36 mouse cellular contexts compared by ENCODE assay signal in the genomic region with DNA sequence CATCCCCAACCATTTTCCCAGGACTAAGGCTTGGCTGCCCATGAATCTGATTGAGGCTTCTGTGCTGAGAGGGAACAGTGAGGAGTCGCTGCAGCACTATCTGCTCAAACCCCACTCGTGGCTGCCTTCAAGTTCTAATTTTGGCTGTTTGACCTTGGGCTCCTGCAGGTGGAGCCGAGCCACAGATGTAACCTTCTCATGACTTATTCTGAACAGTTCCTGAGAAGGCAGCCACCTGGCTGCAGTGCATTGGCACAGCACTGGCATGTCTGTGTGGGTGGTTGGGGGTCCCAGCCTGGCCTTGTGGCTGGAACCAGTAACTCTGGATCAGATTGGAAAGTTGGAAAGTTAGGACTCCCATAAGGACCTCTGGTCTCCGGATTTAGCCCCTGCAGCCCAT. TPM values are rescaled to one million over a fixed set of nuclear protein-coding genes. Genes with fewer than 3 reads are reported as not detected.
DNase-seq lines count a peak whose midpoint lies in the region; ATAC-seq and TF ChIP-seq lines count a peak whose summit lies in the region.
"Had no signal": no experiment of that assay in that cellular context is flagged by ENCODE, and none has a peak within 500 bp of the region (broad histone marks: within the 10 kb centered on the region; RNA-seq: fewer than 3 reads in every experiment).

No protein-coding gene starts in this region.

- intact Hi-C loops in gastrocnemius, adult 2 months (cut with DNase I) = loop anchor here (10.0 kb wide), 1 partner anchor 213 kb away; a partner anchor contains a TSS
- intact Hi-C loops in gastrocnemius, postnatal 36 days (cut with DNase I) = no loop called here

- no peak for ATAC-seq in heart, embryonic 11.5 days (replicated peaks; ENCODE audit: insufficient number of reproducible peaks, low FRiP score, low TSS enrichment)
- ATAC-seq in heart, embryonic 15.5 days (replicated peaks; ENCODE audit: insufficient number of reproducible peaks, insufficient read depth, low FRiP score, low read depth) = 0 out of 2 replicates have a peak, but pooled peaks have one; percentile 18
- ATAC-seq in midbrain, embryonic 11.5 days (ENCODE audit: low FRiP score) = no peak
- ATAC-seq: forebrain, embryonic 13.5 days; hindbrain, postnatal 0 days; lung, postnatal 0 days had no signal

- H3K27ac ChIP-seq in gastrocnemius, adult 2 months = 0 out of 2 replicates have a peak overlapping the region, but pooled peaks have one; percentile 35
- H3K27ac ChIP-seq in heart, embryonic 11.5 days (ENCODE audit: low read depth, low read length) = no peak overlapping the region
- peak overlapping the region; percentile 40; the same call in 1 of the 2 replicates for H3K27ac ChIP-seq in heart, embryonic 15.5 days
- H3K27ac ChIP-seq in midbrain, embryonic 11.5 days (ENCODE audit: low read depth, low read length) = no peak overlapping the region
- H3K27ac ChIP-seq: embryonic facial prominence, embryonic 10.5 days; embryonic facial prominence, embryonic 15.5 days; forebrain, embryonic 13.5 days; hindbrain, embryonic 12.5 days; hindbrain, postnatal 0 days; intestine, embryonic 15.5 days; limb, embryonic 10.5 days; limb, embryonic 15.5 days; liver, embryonic 13.5 days had no signal

- TF ChIP-seq CTCF in gastrocnemius, adult 2 months (IDR thresholded peaks at IDR 0.05) = no peak

- H3K9me3 ChIP-seq in heart, embryonic 11.5 days (replicated peaks; ENCODE audit: control insufficient read depth, low read length) = no peaks in the 10 kb centered on the region
- no peaks in the 10 kb centered on the region for H3K9me3 ChIP-seq in heart, embryonic 15.5 days (replicated peaks)
- no peaks in the 10 kb centered on the region for H3K9me3 ChIP-seq in midbrain, embryonic 11.5 days (ENCODE audit: control insufficient read depth, low read length)
- H3K9me3 ChIP-seq: embryonic facial prominence, embryonic 10.5 days; embryonic facial prominence, embryonic 15.5 days; forebrain, embryonic 13.5 days; hindbrain, embryonic 12.5 days; intestine, embryonic 15.5 days; limb, embryonic 10.5 days; limb, embryonic 15.5 days; liver, embryonic 13.5 days had no signal

- H3K4me2 ChIP-seq in heart, embryonic 11.5 days = no peak overlapping the region
- H3K4me2 ChIP-seq in heart, embryonic 15.5 days = no peak overlapping the region
- H3K4me2 ChIP-seq in midbrain, embryonic 11.5 days = no peak overlapping the region
- H3K4me2 ChIP-seq: embryonic facial prominence, embryonic 15.5 days; forebrain, embryonic 13.5 days; hindbrain, embryonic 12.5 days; intestine, embryonic 15.5 days; limb, embryonic 15.5 days; liver, embryonic 13.5 days had no signal

- no peak overlapping the region for H3K9ac ChIP-seq in heart, embryonic 11.5 days (ENCODE audit: low read depth, low read length)
- no peak overlapping the region for H3K9ac ChIP-seq in heart, embryonic 15.5 days
- no peak overlapping the region for H3K9ac ChIP-seq in midbrain, embryonic 11.5 days (ENCODE audit: low read length)
- H3K9ac ChIP-seq: embryonic facial prominence, embryonic 15.5 days; forebrain, embryonic 13.5 days; hindbrain, embryonic 12.5 days; intestine, embryonic 15.5 days; limb, embryonic 15.5 days; liver, embryonic 13.5 days had no signal

- H3K27me3 ChIP-seq in heart, embryonic 11.5 days (ENCODE audit: control insufficient read depth, insufficient read depth, low read length) = no peaks in the 10 kb centered on the region
- H3K27me3 ChIP-seq in heart, embryonic 15.5 days = no peaks in the 10 kb centered on the region
- no peaks in the 10 kb centered on the region for H3K27me3 ChIP-seq in midbrain, embryonic 11.5 days (ENCODE audit: control insufficient read depth, insufficient read depth, low read length)
- H3K27me3 ChIP-seq: embryonic facial prominence, embryonic 15.5 days; forebrain, embryonic 13.5 days; hindbrain, embryonic 12.5 days; intestine, embryonic 15.5 days; limb, embryonic 15.5 days; liver, embryonic 13.5 days had no signal

- 42% methylated on average over 4 of the region's 4 CpGs for WGBS in heart, embryonic 11.5 days (ENCODE audit: insufficient replicate concordance)
- 34% methylated on average over 4 of the region's 4 CpGs for WGBS in heart, embryonic 15.5 days
- 70% methylated on average over 4 of the region's 4 CpGs for WGBS in midbrain, embryonic 11.5 days

- no peaks in the 10 kb centered on the region for H3K4me1 ChIP-seq in heart, embryonic 11.5 days (ENCODE audit: control insufficient read depth, insufficient read depth, low read length)
- peaks cover 10% of the 10 kb centered on the region for H3K4me1 ChIP-seq in heart, embryonic 15.5 days (replicated peaks)
- no peaks in the 10 kb centered on the region for H3K4me1 ChIP-seq in midbrain, embryonic 11.5 days (ENCODE audit: control insufficient read depth, insufficient read depth, low read length)
- H3K4me1 ChIP-seq: embryonic facial prominence, embryonic 10.5 days; forebrain, embryonic 13.5 days; hindbrain, embryonic 12.5 days; intestine, embryonic 15.5 days; limb, embryonic 15.5 days had no signal

- no peak overlapping the region for H3K4me3 ChIP-seq in gastrocnemius, adult 2 months
- H3K4me3 ChIP-seq in heart, embryonic 11.5 days (ENCODE audit: low read depth, low read length) = no peak overlapping the region
- H3K4me3 ChIP-seq in heart, embryonic 15.5 days = no peak overlapping the region
- no peak overlapping the region for H3K4me3 ChIP-seq in midbrain, embryonic 11.5 days (ENCODE audit: low read depth, low read length)
- H3K4me3 ChIP-seq: embryonic facial prominence, embryonic 10.5 days; embryonic facial prominence, embryonic 15.5 days; forebrain, embryonic 13.5 days; hindbrain, embryonic 12.5 days; intestine, embryonic 15.5 days; limb, embryonic 10.5 days; limb, embryonic 15.5 days; liver, embryonic 13.5 days; megakaryocyte, embryonic 14.5 days had no signal

- no peaks in the 10 kb centered on the region for H3K36me3 ChIP-seq in heart, embryonic 11.5 days (ENCODE audit: control insufficient read depth, insufficient read depth, low read length)
- no peaks in the 10 kb centered on the region for H3K36me3 ChIP-seq in heart, embryonic 15.5 days
- H3K36me3 ChIP-seq in midbrain, embryonic 11.5 days (ENCODE audit: control insufficient read depth, insufficient read depth, low read length) = no peaks in the 10 kb centered on the region
- H3K36me3 ChIP-seq: embryonic facial prominence, embryonic 10.5 days; embryonic facial prominence, embryonic 15.5 days; hindbrain, embryonic 12.5 days; intestine, embryonic 15.5 days; limb, embryonic 10.5 days; limb, embryonic 15.5 days; liver, embryonic 13.5 days had no signal

- DNase-seq in gastrocnemius, adult 2 months = peak; percentile 30
- no peak for DNase-seq in gastrocnemius, postnatal 36 days
- DNase-seq in heart, adult 9 months (ENCODE audit: low spot score in 2 of 2) = peak; percentile 14 to 39
- no peak for DNase-seq in midbrain, embryonic 11.5 days (ENCODE audit: low spot score, missing footprints)
- DNase-seq in thymus, postnatal 4 days = no peak
- DNase-seq: cerebellum, postnatal 25 days; gastrocnemius, postnatal 25 days; kidney, adult 9 months; kidney, postnatal 14 days; layer of hippocampus, adult 9-11 months; liver, embryonic 13.5 days; lung, adult 18-20 months; lung, postnatal 4 days; midbrain, embryonic 14.5 days; thymus, adult 18-20 months; thymus, postnatal 25 days had no signal

RNA-seq across cellular contexts. Expression of a gene that starts 2.2 kb away (rescaled TPM):
- not detected for total RNA-seq in gastrocnemius, adult 2 months (2021)
- total RNA-seq in gastrocnemius, postnatal 36 days (2021) = not detected
- not detected in 2 replicates for polyA plus RNA-seq in heart, embryonic 11.5 days (2014; fragmentation: Nextera tagmentation; extraction: Ambion mirVana)
- polyA plus RNA-seq in heart, embryonic 15.5 days (2015; fragmentation: Nextera tagmentation; extraction: Ambion mirVana) = 0.35 TPM in 1 of 2 replicates, not detected in the other
- not detected in 2 replicates for polyA plus RNA-seq in midbrain, embryonic 11.5 days (2014; fragmentation: Nextera tagmentation; extraction: Ambion mirVana)
- total RNA-seq: adrenal gland, postnatal 36 days; gastrocnemius, postnatal 25 days; hindbrain, postnatal 0 days; left cerebral cortex, postnatal 10 days; monocyte, adult 5-6 weeks had no signal
- polyA plus RNA-seq: embryonic facial prominence, embryonic 10.5 days; embryonic facial prominence, embryonic 15.5 days; heart, embryonic 14.5 days; hindbrain, embryonic 12.5 days; limb, embryonic 10.5 days; limb, embryonic 15.5 days; lung, postnatal 0 days; midbrain, embryonic 14.5 days; neural tube, embryonic 14.5 days; stomach, embryonic 14.5 days had no signal

RNA-seq across cellular contexts. Expression of a gene that starts 18.0 kb away (rescaled TPM):
- total RNA-seq in gastrocnemius, adult 2 months (2021) = not detected
- total RNA-seq in gastrocnemius, postnatal 36 days (2021) = not detected
- not detected in 2 replicates for polyA plus RNA-seq in heart, embryonic 11.5 days (2014; fragmentation: Nextera tagmentation; extraction: Ambion mirVana)
- polyA plus RNA-seq in heart, embryonic 15.5 days (2015; fragmentation: Nextera tagmentation; extraction: Ambion mirVana) = not detected in 2 replicates
- polyA plus RNA-seq in midbrain, embryonic 11.5 days (2014; fragmentation: Nextera tagmentation; extraction: Ambion mirVana) = not detected in 2 replicates
- total RNA-seq: adrenal gland, postnatal 36 days; gastrocnemius, postnatal 25 days; hindbrain, postnatal 0 days; left cerebral cortex, postnatal 10 days; monocyte, adult 5-6 weeks had no signal
- polyA plus RNA-seq: brain, embryonic 14.5 days; cerebellum, adult 2 months; embryonic facial prominence, embryonic 10.5 days; embryonic facial prominence, embryonic 15.5 days; forebrain, embryonic 13.5 days; heart, embryonic 14.5 days; hindbrain, embryonic 12.5 days; hindbrain, postnatal 0 days; limb, embryonic 10.5 days; limb, embryonic 15.5 days; liver, embryonic 13.5 days; lung, postnatal 0 days; midbrain, embryonic 14.5 days; neural tube, embryonic 14.5 days; stomach, embryonic 14.5 days had no signal

RNA-seq across cellular contexts. Expression of a gene that starts 34.8 kb away (rescaled TPM):
- total RNA-seq in gastrocnemius, adult 2 months (2021) = 1 to 10 TPM; 2.2 to 2.5 TPM
- 1 to 10 TPM; 1.9 to 2.2 TPM for total RNA-seq in gastrocnemius, postnatal 36 days (2021)
- 15.4 and 17.5 TPM in 2 replicates for polyA plus RNA-seq in heart, embryonic 11.5 days (2014; fragmentation: Nextera tagmentation; extraction: Ambion mirVana)
- 14.1 and 19.7 TPM in 2 replicates for polyA plus RNA-seq in heart, embryonic 15.5 days (2015; fragmentation: Nextera tagmentation; extraction: Ambion mirVana)
- polyA plus RNA-seq in midbrain, embryonic 11.5 days (2014; fragmentation: Nextera tagmentation; extraction: Ambion mirVana) = 17.8 and 18.6 TPM in 2 replicates

RNA-seq across cellular contexts. Expression of a gene that starts 37.4 kb away (rescaled TPM):
- total RNA-seq in gastrocnemius, adult 2 months (2021) = 10 to 100 TPM; 12.6 to 12.9 TPM
- total RNA-seq in gastrocnemius, postnatal 36 days (2021) = 10 to 100 TPM; 10.7 to 11.1 TPM
- polyA plus RNA-seq in heart, embryonic 11.5 days (2014; fragmentation: Nextera tagmentation; extraction: Ambion mirVana) = 3.2 and 4.3 TPM in 2 replicates
- 3.7 and 4.8 TPM in 2 replicates for polyA plus RNA-seq in heart, embryonic 15.5 days (2015; fragmentation: Nextera tagmentation; extraction: Ambion mirVana)
- polyA plus RNA-seq in midbrain, embryonic 11.5 days (2014; fragmentation: Nextera tagmentation; extraction: Ambion mirVana) = 4.7 and 5.4 TPM in 2 replicates

RNA-seq across cellular contexts. Expression of a gene that starts 46.5 kb away (rescaled TPM):
- total RNA-seq in gastrocnemius, adult 2 months (2021) = 1 to 10 TPM; 5.2 to 6.1 TPM
- total RNA-seq in gastrocnemius, postnatal 36 days (2021) = 1 to 10 TPM; 5.8 to 6.4 TPM
- polyA plus RNA-seq in heart, embryonic 11.5 days (2014; fragmentation: Nextera tagmentation; extraction: Ambion mirVana) = 59.2 and 63.4 TPM in 2 replicates
- 62.0 and 79.3 TPM in 2 replicates for polyA plus RNA-seq in heart, embryonic 15.5 days (2015; fragmentation: Nextera tagmentation; extraction: Ambion mirVana)
- 34.7 and 36.3 TPM in 2 replicates for polyA plus RNA-seq in midbrain, embryonic 11.5 days (2014; fragmentation: Nextera tagmentation; extraction: Ambion mirVana)

Comparison
In these comparisons a context has a peak if more than half of its experiments do, and no peak if none do; other contexts are left out.
1. DNase-seq: peak in gastrocnemius, adult 2 months (single experiment) and heart, adult 9 months (2 of 2); none in gastrocnemius, postnatal 36 days (0 of 2), midbrain, embryonic 11.5 days (single experiment) and thymus, postnatal 4 days (single experiment).
2. H3K27ac ChIP-seq: peak in gastrocnemius, adult 2 months (single experiment) and heart, embryonic 15.5 days (single experiment); none in heart, embryonic 11.5 days (single experiment) and midbrain, embryonic 11.5 days (single experiment).